Mouse (Mus musculus) stomach, postnatal 0 days (tissue): ENCODE measurements around the gene Ntm.

Experiments
- CTCF ChIP-seq: IDR thresholded peaks from 2 replicates; pipeline ENCODE4 v1.5.1; 2016; ENCODE audit warnings: antibody characterized with exemption, low read depth, mild to moderate bottlenecking, moderate library complexity
- EP300 ChIP-seq: optimal IDR thresholded peaks from 2 replicates; pipeline ENCODE3; 2016; ENCODE audit warnings: antibody characterized with exemption

- TF ChIP-seq CTCF: no peak
- no peak for TF ChIP-seq EP300
These were observed 75.0 kb downstream of the Ntm start for GRCm38 (mm10) chr9:29887924-29888323.
